Mouse (Mus musculus) right cerebral cortex, postnatal 36 days (tissue): ENCODE data around the gene Tmem243.

Experiments used
- DNase-seq, 2 experiments: peaks; one replicate each; pipeline ENCODE4 v3.0.0; 2022; ENCODE audit warnings: low spot score in 2 of 2, mixed read lengths in 1 of 2

Tmem243 gene

GRCm38 (mm10) chr5:9100207-9100848, at the start of gene Tmem243:
Tmem243 (plus strand) TSS chr5:9100668.
- DNase-seq, result peak; percentile 85

GRCm38 (mm10) chr5:9056020-9056660, 44.3 kb upstream of the Tmem243 start:
- DNase-seq, result peak; percentile 47

- DNase-seq, result no peak
Observed at GRCm38 (mm10) chr5:9057277-9057879, 43.1 kb upstream of the Tmem243 start.

- DNase-seq, result no peak
Observed at GRCm38 (mm10) chr5:9059303-9060023, 41.0 kb upstream of the Tmem243 start.

GRCm38 (mm10) chr5:9060228-9060627, 40.2 kb upstream of the Tmem243 start:
- no peak for DNase-seq

GRCm38 (mm10) chr5:9064217-9064616, 36.3 kb upstream of the Tmem243 start:
- no peak for DNase-seq

GRCm38 (mm10) chr5:9068886-9069285, 31.6 kb upstream of the Tmem243 start:
- DNase-seq, result peak; percentile 25 to 41

GRCm38 (mm10) chr5:9069599-9070209, 30.8 kb upstream of the Tmem243 start:
- no peak for DNase-seq

- DNase-seq, result no peak
Observed at GRCm38 (mm10) chr5:9071360-9071759, 29.1 kb upstream of the Tmem243 start.

- no peak for DNase-seq
Observed at GRCm38 (mm10) chr5:9073177-9073854, 27.2 kb upstream of the Tmem243 start.

GRCm38 (mm10) chr5:9079773-9080501, 20.5 kb upstream of the Tmem243 start:
- DNase-seq, result no peak

GRCm38 (mm10) chr5:9086924-9087719, 13.3 kb upstream of the Tmem243 start:
- DNase-seq, result no peak

GRCm38 (mm10) chr5:9090493-9091106, 9.9 kb upstream of the Tmem243 start:
- no peak for DNase-seq

- no peak for DNase-seq
Observed at GRCm38 (mm10) chr5:9092716-9093115, 7.8 kb upstream of the Tmem243 start.

- no peak for DNase-seq
Observed at GRCm38 (mm10) chr5:9093490-9093889, 7.0 kb upstream of the Tmem243 start.

- DNase-seq, result peak in 1 of 2 experiments; percentile 18
Observed at GRCm38 (mm10) chr5:9100849-9101801, 657 bp downstream of the Tmem243 start.

GRCm38 (mm10) chr5:9102696-9103095, 2.2 kb downstream of the Tmem243 start:
- no peak for DNase-seq

GRCm38 (mm10) chr5:9103958-9104357, 3.5 kb downstream of the Tmem243 start:
- DNase-seq, result no peak
